Mouse (Mus musculus) bone marrow, adult 2 months (tissue): ENCODE data around the gene Nfkb1.

Experiments used
- CTCF ChIP-seq: fragments of 200-500 bp; IDR thresholded peaks from 2 replicates; pipeline ENCODE4 v1.5.1; 2011; ENCODE audit warnings: low read length, control low read depth; ENCODE audit not compliant: control insufficient read depth, insufficient read depth
- POLR2A ChIP-seq: fragments of 200-500 bp; IDR thresholded peaks from 2 replicates; pipeline ENCODE4 v1.6.1; 2011; ENCODE audit warnings: low read depth, mild to moderate bottlenecking, control low read depth, low read length, borderline replicate concordance; ENCODE audit not compliant: control insufficient read depth

DNA sequence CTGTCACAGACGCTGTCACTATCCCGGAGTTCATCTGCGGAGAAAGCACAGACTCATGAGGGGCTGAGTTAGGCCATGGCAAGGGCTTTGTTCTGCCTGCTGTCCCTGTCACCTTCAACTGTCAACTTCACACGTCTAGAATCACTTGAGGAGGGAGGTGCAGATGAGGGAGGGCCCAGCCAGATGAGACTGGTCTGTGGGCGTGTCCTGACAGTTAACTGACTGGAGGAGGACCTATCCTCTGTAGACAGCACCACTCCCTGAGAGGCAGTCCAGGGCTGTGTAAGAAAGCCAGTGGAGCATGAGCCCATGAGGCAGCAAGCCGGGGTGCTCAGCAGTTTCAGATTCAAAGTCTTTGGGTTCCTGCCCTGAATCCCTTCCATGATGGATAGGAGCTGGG is 105.9 kb downstream of the Nfkb1 start:
- TF ChIP-seq POLR2A, result no peak
- no peak for TF ChIP-seq CTCF
